Mouse (Mus musculus) MEL (cell line): Measurements from ENCODE around the gene Wdr4. TPM values are rescaled to one million over a fixed set of nuclear protein-coding genes. Genes with fewer than 3 reads are reported as not detected.

Experiments
- DNase-seq: peaks from one replicate; pipeline ENCODE4 v3.0.0; 2011; ENCODE audit warnings: low read depth, low spot score
- H3K27ac ChIP-seq: 2 replicates; pipeline ENCODE4 v1.5.1; 2012; ENCODE audit warnings: low read depth, mild to moderate bottlenecking, control low read depth, low read length, moderate library complexity; ENCODE audit not compliant: control insufficient read depth
- H3K27me3 ChIP-seq, 2 experiments: fragments of 150-350 bp in 1 of 2; sonication (generic) in 1 of 2; 2 replicates each; pipeline ENCODE4 v1.6.1; 2012; ENCODE audit warnings: low read length in 2 of 2, mild to moderate bottlenecking in 2 of 2, improper control_type of control experiment in 1 of 2, moderate library complexity in 1 of 2; ENCODE audit not compliant: insufficient read depth in 2 of 2, control insufficient read depth in 1 of 2
- H3K36me3 ChIP-seq, 2 experiments: 2 replicates each; pipeline ENCODE4 v1.6.1; 2012 to 2014; ENCODE audit warnings: low read length in 2 of 2, improper control_type of control experiment in 1 of 2, inconsistent platforms in 1 of 2, mild to moderate bottlenecking in 1 of 2; ENCODE audit not compliant: insufficient read depth in 2 of 2, control insufficient read depth in 1 of 2
- H3K4me1 ChIP-seq, 2 experiments: fragments of 150-350 bp in 1 of 2; sonication (generic) in 1 of 2; 2 replicates each; pipeline ENCODE4 v1.6.1; 2012; ENCODE audit warnings: low read length in 2 of 2, improper control_type of control experiment in 1 of 2, mild to moderate bottlenecking in 1 of 2; ENCODE audit not compliant: insufficient read depth in 2 of 2, control insufficient read depth in 1 of 2
- H3K4me3 ChIP-seq, 2 experiments: fragments of 150-350 bp in 1 of 2; sonication (generic) in 1 of 2; 2 replicates each; pipeline ENCODE4 v1.5.1; 2012; ENCODE audit warnings: low read depth in 2 of 2, low read length in 2 of 2, mild to moderate bottlenecking in 2 of 2, moderate library complexity in 2 of 2, control low read depth in 1 of 2, improper control_type of control experiment in 1 of 2; ENCODE audit not compliant: control insufficient read depth in 1 of 2, insufficient read depth in 1 of 2
- H3K79me2 ChIP-seq: 2 replicates; pipeline ENCODE4 v1.6.1; 2012; ENCODE audit warnings: mild to moderate bottlenecking, low read length, moderate library complexity; ENCODE audit not compliant: control insufficient read depth, poor library complexity, insufficient read depth
- H3K9ac ChIP-seq: 2 replicates; pipeline ENCODE4 v1.6.1; 2012; ENCODE audit warnings: low read depth, mild to moderate bottlenecking, control low read depth, low read length, moderate library complexity; ENCODE audit not compliant: control insufficient read depth, poor library complexity, severe bottlenecking
- H3K9me3 ChIP-seq: fragments of 150-350 bp; sonication (generic); replicated peaks from 2 replicates; pipeline ENCODE4 v1.6.1; 2012; ENCODE audit warnings: mild to moderate bottlenecking, low read length, improper control_type of control experiment, moderate library complexity; ENCODE audit not compliant: insufficient read depth
- BHLHE40 ChIP-seq: IDR thresholded peaks from 2 replicates; pipeline ENCODE4 v1.6.1; 2012; ENCODE audit warnings: low read depth, mild to moderate bottlenecking, inconsistent platforms, low read length, improper control_type of control experiment, borderline replicate concordance
- CHD1 ChIP-seq: IDR thresholded peaks from 2 replicates; pipeline ENCODE4 v1.6.1; 2012; ENCODE audit warnings: low read depth, mild to moderate bottlenecking, inconsistent platforms, low read length, improper control_type of control experiment
- CHD2 ChIP-seq: IDR thresholded peaks from 2 replicates; pipeline ENCODE4 v1.6.1; 2011; ENCODE audit warnings: low read length, improper control_type of control experiment
- E2F4 ChIP-seq: IDR thresholded peaks from 2 replicates; pipeline ENCODE4 v1.6.1; 2011; ENCODE audit warnings: low read depth, low read length, improper control_type of control experiment, borderline replicate concordance
- EP300 ChIP-seq, 2 experiments: IDR thresholded peaks; 2 replicates each; pipeline ENCODE4 v1.6.1; 2011; ENCODE audit warnings: improper control_type of control experiment in 2 of 2, low read length in 2 of 2, low read depth in 1 of 2, mild to moderate bottlenecking in 1 of 2
- ETS1 ChIP-seq: IDR thresholded peaks from 2 replicates; pipeline ENCODE4 v1.6.1; 2012; ENCODE audit warnings: low read depth, mild to moderate bottlenecking, inconsistent platforms, low read length, improper control_type of control experiment, moderate library complexity
- GATA1 ChIP-seq: IDR thresholded peaks from 2 replicates; pipeline ENCODE4 v1.6.1; 2011; ENCODE audit warnings: low read depth, low read length, improper control_type of control experiment
- HCFC1 ChIP-seq: IDR thresholded peaks from 2 replicates; pipeline ENCODE4 v1.6.1; 2012; ENCODE audit warnings: low read depth, mild to moderate bottlenecking, inconsistent platforms, low read length, improper control_type of control experiment, moderate library complexity
- JUND ChIP-seq: IDR thresholded peaks from 2 replicates; pipeline ENCODE4 v1.6.1; 2011; ENCODE audit warnings: low read depth, mild to moderate bottlenecking, improper control_type of control experiment, low read length
- MAFK ChIP-seq: IDR thresholded peaks from 2 replicates; pipeline ENCODE4 v1.6.1; 2011; ENCODE audit warnings: low read depth, mild to moderate bottlenecking, low read length, improper control_type of control experiment, borderline replicate concordance
- MAX ChIP-seq: IDR thresholded peaks from 2 replicates; pipeline ENCODE4 v1.6.1; 2011; ENCODE audit warnings: low read length, improper control_type of control experiment
- MAZ ChIP-seq: IDR thresholded peaks from 2 replicates; pipeline ENCODE4 v1.6.1; 2012; ENCODE audit warnings: low read depth, mild to moderate bottlenecking, inconsistent platforms, low read length, improper control_type of control experiment
- MEF2A ChIP-seq: IDR thresholded peaks from 2 replicates; pipeline ENCODE4 v1.6.1; 2014; ENCODE audit warnings: low read depth, mild to moderate bottlenecking, inconsistent platforms, low read length, improper control_type of control experiment; ENCODE audit not compliant: poor library complexity, insufficient replicate concordance, severe bottlenecking; ENCODE audit errors: extremely low read depth
- MXI1 ChIP-seq: IDR thresholded peaks from 2 replicates; pipeline ENCODE4 v1.6.1; 2011; ENCODE audit warnings: mild to moderate bottlenecking, low read depth, low read length, improper control_type of control experiment
- MYC ChIP-seq: IDR thresholded peaks from 2 replicates; pipeline ENCODE4 v1.6.1; 2011; ENCODE audit warnings: low read depth, mild to moderate bottlenecking, low read length, improper control_type of control experiment, moderate library complexity
- NELFE ChIP-seq: IDR thresholded peaks from 2 replicates; pipeline ENCODE4 v1.6.1; 2011; ENCODE audit warnings: low read depth, low read length, improper control_type of control experiment
- NRF1 ChIP-seq: IDR thresholded peaks from 2 replicates; pipeline ENCODE4 v1.6.1; 2014; ENCODE audit warnings: low read depth, mild to moderate bottlenecking, inconsistent platforms, low read length, improper control_type of control experiment, moderate library complexity; ENCODE audit not compliant: poor library complexity, insufficient read depth, severe bottlenecking
- POLR2A ChIP-seq, 2 experiments: IDR thresholded peaks; 2 replicates each; pipeline ENCODE4 v1.6.1; 2011 to 2012; ENCODE audit warnings: low read length in 2 of 2, mild to moderate bottlenecking in 2 of 2, control low read depth in 1 of 2, improper control_type of control experiment in 1 of 2, low read depth in 1 of 2, moderate library complexity in 1 of 2; ENCODE audit not compliant: control insufficient read depth in 1 of 2, insufficient read depth in 1 of 2, poor library complexity in 1 of 2
- POLR2AphosphoS5 ChIP-seq: IDR thresholded peaks from 2 replicates; pipeline ENCODE4 v1.6.1; 2012; ENCODE audit warnings: low read depth, borderline replicate concordance, mild to moderate bottlenecking, inconsistent platforms, low read length, moderate library complexity, mixed read lengths
- RAD21 ChIP-seq: IDR thresholded peaks from 2 replicates; pipeline ENCODE4 v1.6.1; 2011; ENCODE audit warnings: mild to moderate bottlenecking, low read depth, low read length, improper control_type of control experiment
- SIN3A ChIP-seq: IDR thresholded peaks from 2 replicates; pipeline ENCODE4 v1.6.1; 2012; ENCODE audit warnings: low read length, improper control_type of control experiment, inconsistent platforms
- SMC3 ChIP-seq: IDR thresholded peaks from 2 replicates; pipeline ENCODE4 v1.6.1; 2011; ENCODE audit warnings: low read depth, low read length, improper control_type of control experiment
- TAL1 ChIP-seq: IDR thresholded peaks from 2 replicates; pipeline ENCODE4 v1.6.1; 2012; ENCODE audit warnings: mild to moderate bottlenecking, inconsistent platforms, low read length, moderate library complexity, mixed read lengths
- TBP ChIP-seq: IDR thresholded peaks from 2 replicates; pipeline ENCODE4 v1.8.0; 2011; ENCODE audit warnings: low read depth, low read length, improper control_type of control experiment
- TCF12 ChIP-seq: IDR thresholded peaks from 2 replicates; pipeline ENCODE4 v1.6.1; 2014; ENCODE audit warnings: low read depth, mild to moderate bottlenecking, inconsistent platforms, low read length, improper control_type of control experiment, moderate library complexity
- UBTF ChIP-seq: IDR thresholded peaks from 2 replicates; pipeline ENCODE4 v1.6.1; 2012; ENCODE audit warnings: low read depth, mild to moderate bottlenecking, inconsistent platforms, low read length, improper control_type of control experiment, moderate library complexity, borderline replicate concordance; ENCODE audit not compliant: insufficient read depth
- USF1 ChIP-seq: IDR thresholded peaks from 2 replicates; pipeline ENCODE4 v1.6.1; 2014; ENCODE audit warnings: low read depth, mild to moderate bottlenecking, inconsistent platforms, low read length, improper control_type of control experiment, moderate library complexity
- USF2 ChIP-seq, 2 experiments: IDR thresholded peaks; 2 replicates each; pipeline ENCODE4 v1.6.1; 2011 to 2012; ENCODE audit warnings: improper control_type of control experiment in 2 of 2, low read length in 2 of 2, borderline replicate concordance in 1 of 2, inconsistent platforms in 1 of 2, low read depth in 1 of 2, mild to moderate bottlenecking in 1 of 2; ENCODE audit not compliant: insufficient read depth in 1 of 2
- ZC3H11A ChIP-seq: IDR thresholded peaks from 2 replicates; pipeline ENCODE4 v1.6.1; 2012; ENCODE audit warnings: low read depth, mild to moderate bottlenecking, inconsistent platforms, low read length, improper control_type of control experiment
- ZKSCAN1 ChIP-seq: IDR thresholded peaks from 2 replicates; pipeline ENCODE4 v1.6.1; 2012; ENCODE audit warnings: low read depth, mild to moderate bottlenecking, inconsistent platforms, low read length, improper control_type of control experiment, moderate library complexity
- ZMIZ1 ChIP-seq: IDR thresholded peaks from 2 replicates; pipeline ENCODE4 v1.6.1; 2012; ENCODE audit warnings: low read depth, mild to moderate bottlenecking, inconsistent platforms, low read length, improper control_type of control experiment, moderate library complexity
- polyA plus RNA-seq, 2 experiments: library from polyadenylated mRNA; stranded (reverse) in 1 of 2; unstranded in 1 of 2; fragments of >175 nt in 1 of 2; fragments of >200 nt in 1 of 2; gene quantifications; 2 replicates each; pipeline versions ENCODE4 v1.2.1 to v1.2.4; 2012; ENCODE audit warnings: low replicate concordance in 2 of 2, low read depth in 1 of 2; ENCODE audit not compliant: insufficient read length in 2 of 2, insufficient read depth in 1 of 2, missing spikeins in 1 of 2
- total RNA-seq: library from RNA; depleted of rRNA; stranded (reverse); fragments of 300-350 nt; gene quantifications from 2 replicates; pipeline ENCODE4 v1.2.3, GENCODE M21; 2012

Wdr4 gene
- total and polyA plus RNA-seq, 3 experiments = 109 to 118 TPM; not detected in 1

DNA sequence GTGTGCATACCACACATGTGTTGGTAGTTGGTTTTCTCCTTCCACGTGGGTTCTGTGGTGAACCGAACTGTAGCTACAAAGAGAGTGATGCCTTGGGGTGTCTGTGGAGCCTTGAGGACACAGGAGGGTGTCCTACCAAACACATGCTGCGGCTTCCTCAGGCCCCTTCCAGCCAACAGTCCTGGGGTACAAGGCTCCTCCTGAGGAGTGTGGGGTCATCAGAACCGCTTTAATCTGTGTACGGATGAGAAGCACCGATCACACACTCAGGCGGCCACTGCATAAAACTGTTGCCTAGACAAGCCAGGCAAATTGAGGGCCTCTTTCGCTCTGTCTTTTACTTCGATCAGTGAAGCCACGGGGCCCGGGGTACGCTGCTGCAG, 43.8 kb upstream of the Wdr4 start:
- H3K27ac ChIP-seq = peak overlapping the region; percentile 76

DNA sequence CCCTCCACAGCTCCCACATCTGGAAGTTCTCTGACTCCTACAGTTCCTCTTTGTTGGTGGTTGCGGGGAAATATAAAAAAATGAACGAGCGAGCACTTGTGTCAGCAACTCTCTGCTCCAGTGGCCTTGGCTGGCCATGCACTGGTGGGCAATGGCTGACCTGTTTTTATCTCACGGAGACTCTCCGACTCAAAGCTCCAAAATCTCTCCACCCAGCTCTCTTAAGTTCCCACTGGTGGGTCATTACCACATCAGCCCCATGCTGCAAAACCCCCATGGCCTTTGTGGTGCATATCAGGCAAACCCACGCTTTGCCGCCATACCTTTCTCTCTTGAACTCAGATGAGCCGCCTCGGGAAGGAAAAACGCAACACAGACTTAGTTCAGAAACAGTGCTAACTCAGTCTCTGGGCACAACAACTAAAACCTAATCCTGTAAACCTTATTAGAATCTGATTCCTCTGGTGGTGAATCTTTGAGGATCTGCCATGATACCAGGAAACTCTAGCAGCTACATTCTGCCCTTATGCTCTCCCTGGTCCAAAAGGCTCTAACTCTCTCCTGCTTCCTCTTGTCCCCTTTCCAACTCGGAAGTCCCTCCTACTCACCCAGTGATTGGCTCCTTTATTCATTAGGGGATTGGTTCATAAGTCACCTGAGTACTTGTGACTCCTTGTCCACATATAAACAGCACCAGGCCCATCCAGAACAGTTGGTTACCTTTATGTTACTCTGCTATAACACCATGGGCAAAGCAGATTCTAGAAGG, 39.4 kb upstream of the Wdr4 start:
- DNase-seq = peak; percentile 85
- Histone ChIP-seq H3K4me1 (peaks cover 0 to 19% of the 10 kb centered on the region in 2 experiments; a peak in 3 of 4 replicates), H3K27ac (peak overlapping the region; percentile 73), H3K9me3 (no peaks in the 10 kb centered on the region), H3K36me3 (peaks cover 0 to 14% of the 10 kb centered on the region in 2 experiments; a peak in 2 of 4 replicates), H3K27me3 (no peaks in the 10 kb centered on the region), H3K4me3 (peak overlapping the region; percentile 51 to 68), H3K9ac (peak overlapping the region; percentile 84), H3K79me2 (peaks cover 22% of the 10 kb centered on the region)
- TF ChIP-seq SMC3 = no peak
- TF ChIP-seq ETS1 = no peak
- no peak for TF ChIP-seq ZKSCAN1
- no peak for TF ChIP-seq MAZ
- no peak for TF ChIP-seq EP300 (IDR thresholded peaks at IDR 0.05; ENCODE audit: low read depth in 1 of 2, low read length in 2 of 2)
- TF ChIP-seq MAFK = no peak
- TF ChIP-seq NELFE = peak; percentile 89
- TF ChIP-seq CHD1 = no peak
- no peak for TF ChIP-seq RAD21
- TF ChIP-seq NRF1 = no peak
- TF ChIP-seq SIN3A = peak; percentile 39
- no peak for TF ChIP-seq TAL1
- peak; percentile 66 for TF ChIP-seq HCFC1
- no peak for TF ChIP-seq E2F4
- peak; percentile 97 for TF ChIP-seq TBP
- no peak for TF ChIP-seq JUND
- peak; percentile 7; the same call in 1 of the 2 replicates for TF ChIP-seq MAX
- TF ChIP-seq GATA1 = no peak
- TF ChIP-seq CHD2 = no peak
- no peak for TF ChIP-seq BHLHE40
- no peak for TF ChIP-seq MEF2A
- no peak for TF ChIP-seq MYC
- no peak for TF ChIP-seq MXI1
- no peak for TF ChIP-seq ZC3H11A
- TF ChIP-seq TCF12 = 0 out of 2 replicates have a peak, but pooled peaks have one; percentile 29
- no peak for TF ChIP-seq POLR2AphosphoS5
- TF ChIP-seq USF2 (IDR thresholded peaks at IDR 0.05; ENCODE audit: borderline replicate concordance in 1 of 2, insufficient read depth in 1 of 2, low read depth in 1 of 2, low read length in 2 of 2) = no peak
- TF ChIP-seq ZMIZ1 = peak; percentile 61; the same call in 1 of the 2 replicates

More for the DNA sequence above, 43.8 kb upstream of the Wdr4 start:
- Histone ChIP-seq H3K9ac (peak overlapping the region; percentile 81), H3K36me3 (peaks cover 0 to 26% of the 10 kb centered on the region in 2 experiments; a peak in 2 of 4 replicates), H3K27me3 (no peaks in the 10 kb centered on the region), H3K4me3 (peak overlapping the region; percentile 59 to 82), H3K79me2 (peaks cover 40% of the 10 kb centered on the region), H3K4me1 (peaks cover 0 to 26% of the 10 kb centered on the region in 2 experiments; a peak in 3 of 4 replicates), H3K9me3 (no peaks in the 10 kb centered on the region)
- DNase-seq = peak; percentile 73
- TF ChIP-seq UBTF (0 out of 2 replicates have a peak, but pooled peaks have one; percentile 51), POLR2A (IDR thresholded peaks at IDR 0.05; ENCODE audit: control insufficient read depth in 1 of 2, insufficient read depth in 1 of 2, low read depth in 1 of 2, low read length in 2 of 2, poor library complexity in 1 of 2) (peak; percentile 34 to 39; a peak in 1 of 4 replicates), MAX (peak; percentile 56; the same call in 1 of the 2 replicates), USF1 (no peak)
